Mouse (Mus musculus): Measurements from ENCODE around the gene Afg3l1.
"Not testable (repeated sequence)": the region's sequence is repeated elsewhere in the genome, so short reads cannot be mapped to it uniquely, and the experiment has no call there.

- not testable (repeated sequence) for TF ChIP-seq POLR2A (IDR thresholded peaks at IDR 0.05; ENCODE audit: low read depth, low read length); CTCF (IDR thresholded peaks at IDR 0.05; ENCODE audit: extremely low read depth, insufficient read length, insufficient replicate concordance, low read depth, low read length)
Measured at GRCm38 (mm10) chr8:123520048-123520447, 42.3 kb downstream of the Afg3l1 start.
